Mouse (Mus musculus) CD4-positive, CD25-positive, alpha-beta regulatory T cell, adult 4 months (primary cell): ENCODE data around the gene Gnaq. TPM values are rescaled to one million over a fixed set of nuclear protein-coding genes. Genes with fewer than 3 reads are reported as not detected.

Source experiments
- ATAC-seq: one replicate; pipeline ENCODE4 v1.8.0; 2017
- polyA plus RNA-seq, 2 experiments: library from polyadenylated mRNA; unstranded; fragments of 100-300 nt; shearing (Covaris generic); gene quantifications; one replicate each; pipeline ENCODE4 v1.2.1; 2017

The Gnaq gene
- polyA plus RNA-seq, 2 experiments from 2014 or later, result 19.3 to 37.7 TPM

- no peak for ATAC-seq
Observed at GRCm38 (mm10) chr19:16324239-16324638, 191.6 kb downstream of the Gnaq start.

DNA sequence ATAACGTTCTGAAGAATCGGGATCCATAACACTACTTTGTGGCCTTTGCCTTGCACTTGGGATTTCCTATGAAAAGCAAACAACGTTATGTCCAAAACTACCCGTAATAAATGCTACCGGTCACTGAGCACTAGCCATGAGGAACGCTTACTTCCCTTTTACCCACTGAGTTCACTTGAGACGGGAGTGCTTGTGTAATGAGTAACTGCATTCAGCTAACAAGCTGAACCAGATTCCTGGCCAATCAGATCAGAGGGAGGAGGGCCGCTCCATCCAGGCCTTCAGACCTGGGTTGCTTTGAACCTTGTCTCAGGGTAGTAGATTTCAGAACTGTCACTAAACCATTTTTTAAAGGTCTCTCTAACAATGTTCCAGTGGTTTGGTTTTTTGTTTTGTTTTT lies 193.3 kb downstream of the Gnaq start:
- ATAC-seq, result no peak

- peak; percentile 1 for ATAC-seq
Observed at GRCm38 (mm10) chr19:16327401-16328073, 194.9 kb downstream of the Gnaq start.

DNA sequence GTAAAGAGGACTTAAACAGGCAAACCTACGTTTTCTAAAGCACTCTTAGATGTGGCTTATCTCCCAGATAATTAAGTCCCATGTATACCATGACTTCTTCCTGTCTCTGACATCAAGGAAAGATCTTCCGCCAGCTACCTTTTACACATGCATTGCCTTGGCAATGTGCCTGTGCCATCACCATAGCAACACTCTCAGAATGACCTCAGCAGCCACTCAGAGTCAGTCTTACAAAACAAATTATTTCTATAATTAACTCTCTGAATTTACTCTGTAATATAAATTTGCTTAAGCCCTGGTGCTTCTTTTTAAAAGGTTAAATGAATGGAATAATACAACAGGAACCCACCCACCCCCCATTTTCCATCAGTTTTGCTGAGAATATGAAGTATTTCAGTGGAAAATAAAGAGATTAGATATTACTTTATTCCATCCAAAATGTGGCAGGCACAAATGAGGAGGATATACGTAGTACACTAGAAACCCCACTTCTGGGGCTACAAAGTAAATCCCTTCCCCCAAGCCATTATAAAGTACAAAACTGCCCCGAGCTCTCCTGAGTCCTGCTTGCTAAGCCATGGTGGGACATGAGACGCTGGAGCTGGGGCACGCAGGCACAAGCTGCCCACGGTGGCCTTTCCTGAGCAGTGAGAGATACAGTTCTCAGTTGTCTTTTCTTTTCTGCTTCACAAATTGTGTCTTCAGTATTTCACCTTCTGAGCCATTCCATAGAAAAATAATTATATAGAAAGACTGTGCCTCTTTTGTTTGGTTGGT lies 195.6 kb downstream of the Gnaq start:
- peak; percentile 85 for ATAC-seq

GRCm38 (mm10) chr19:16329056-16329455 lies 196.4 kb downstream of the Gnaq start:
- peak; percentile 43 for ATAC-seq

- ATAC-seq, result peak; percentile 37
Observed at GRCm38 (mm10) chr19:16329648-16330047, 197.0 kb downstream of the Gnaq start.

DNA sequence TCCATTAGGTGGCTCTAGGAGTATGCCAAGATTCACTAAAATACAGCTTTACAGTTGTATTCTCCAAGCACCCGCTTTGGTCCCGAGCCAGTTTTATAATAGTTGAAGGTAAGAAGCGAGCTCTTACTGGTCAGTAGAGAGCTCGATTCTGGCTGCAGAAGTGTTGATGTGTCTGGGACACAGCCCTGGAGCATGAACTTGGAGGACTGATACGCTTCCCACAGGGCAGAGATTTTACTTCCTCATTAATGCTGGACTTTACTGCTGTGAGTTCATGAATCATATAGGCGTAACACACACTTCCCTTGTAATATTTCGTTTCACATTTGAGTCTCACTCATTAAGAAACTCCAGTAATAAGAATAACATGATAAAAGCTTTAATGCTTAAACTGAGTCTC lies 197.5 kb downstream of the Gnaq start:
- no peak for ATAC-seq

- ATAC-seq, result no peak
Observed at GRCm38 (mm10) chr19:16331047-16331446, 198.4 kb downstream of the Gnaq start.

DNA sequence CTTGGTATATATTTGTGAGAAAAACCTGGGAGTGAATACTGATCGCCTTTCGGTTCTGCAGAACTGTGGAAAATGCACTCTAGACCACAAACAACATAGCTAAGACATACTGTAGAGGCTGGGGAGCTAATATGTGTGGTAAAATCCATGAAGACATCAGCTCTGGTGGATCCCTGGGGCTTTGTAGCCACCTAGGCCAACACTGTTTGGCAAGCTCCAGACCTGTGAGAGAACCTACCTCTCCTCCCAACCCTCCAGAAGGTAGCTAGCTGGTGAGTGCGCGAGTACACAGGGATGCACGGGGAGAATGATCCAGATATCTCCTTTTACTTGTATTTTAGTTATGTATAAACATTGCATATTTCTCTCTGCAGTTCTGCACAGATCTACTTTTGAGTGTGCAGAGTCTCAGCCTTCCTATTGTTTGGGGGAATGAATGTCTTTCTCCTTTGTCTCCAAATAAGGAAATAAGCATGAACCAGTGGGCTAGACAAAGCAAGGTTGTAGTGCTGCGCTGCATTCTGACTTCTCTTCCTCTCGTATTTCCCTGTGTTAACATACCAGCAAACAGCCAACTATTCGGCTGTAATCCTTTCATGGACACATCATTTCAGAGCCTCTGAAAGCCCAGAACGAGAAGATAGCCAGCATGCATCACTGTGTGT lies 205.4 kb downstream of the Gnaq start:
- ATAC-seq, result no peak

- no peak for ATAC-seq
Observed at GRCm38 (mm10) chr19:16339954-16340586, 207.4 kb downstream of the Gnaq start.

DNA sequence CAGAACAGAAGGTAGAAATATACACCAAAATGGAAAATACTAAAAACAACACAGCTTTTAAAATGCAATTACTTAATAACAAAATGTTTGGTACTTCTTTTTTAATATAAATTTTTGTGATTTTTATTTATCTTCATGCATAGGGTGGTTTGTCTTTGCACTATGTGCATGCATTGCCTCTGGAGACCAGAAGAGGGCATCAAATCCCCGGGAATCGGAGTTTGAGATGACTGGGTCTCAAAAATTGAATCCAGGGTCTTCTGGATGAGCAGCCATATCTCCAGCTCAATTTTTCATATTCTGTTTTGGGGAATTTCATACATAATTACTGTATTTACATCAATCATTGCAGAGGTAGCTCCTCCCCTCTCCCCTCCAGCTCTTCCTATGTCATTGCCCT lies 210.1 kb downstream of the Gnaq start:
- no peak for ATAC-seq

GRCm38 (mm10) chr19:16345516-16345915 lies 212.9 kb downstream of the Gnaq start:
- no peak for ATAC-seq

DNA sequence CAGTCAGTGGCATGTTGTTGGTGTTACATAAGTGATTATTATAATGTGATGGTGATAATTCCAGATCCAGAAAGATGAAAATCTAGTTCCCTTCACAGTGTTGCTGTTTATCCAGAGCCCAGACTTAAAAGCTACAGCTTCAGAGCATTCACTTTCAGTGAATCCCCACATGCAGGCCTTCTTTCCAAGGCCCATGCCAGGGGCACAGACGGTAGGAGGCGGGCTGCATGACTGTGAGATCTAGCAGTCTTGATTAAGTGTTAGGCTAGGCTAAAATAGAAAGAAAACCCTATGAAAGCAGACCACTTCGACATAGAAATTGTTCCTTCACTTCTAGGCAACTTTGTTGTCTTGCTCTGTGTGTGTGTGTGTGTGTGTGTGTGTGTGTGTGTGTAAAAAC lies 214.4 kb downstream of the Gnaq start:
- no peak for ATAC-seq

GRCm38 (mm10) chr19:16353701-16354136 lies 221.1 kb downstream of the Gnaq start:
- peak; percentile 51 for ATAC-seq

DNA sequence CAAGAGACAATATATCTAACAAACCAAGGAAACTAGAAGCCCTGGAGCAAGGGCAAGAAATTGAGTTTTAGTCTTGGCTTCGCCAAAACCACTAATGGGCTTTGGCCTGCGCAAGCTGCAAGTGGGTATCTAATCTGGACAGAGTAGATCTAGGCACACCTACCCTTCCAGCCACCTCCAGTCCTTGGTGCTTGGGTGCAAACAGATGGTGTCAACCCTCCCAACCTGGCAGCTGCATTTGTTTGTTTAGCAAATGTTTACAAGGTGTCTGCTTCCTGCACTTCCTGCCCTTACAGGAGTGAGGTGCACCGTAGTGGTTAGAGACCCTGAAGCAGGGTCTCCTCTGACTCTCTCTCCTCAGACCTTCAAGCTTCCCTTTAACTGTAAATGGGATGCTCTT lies 225.5 kb downstream of the Gnaq start:
- ATAC-seq, result no peak

GRCm38 (mm10) chr19:16358905-16359304 lies 226.3 kb downstream of the Gnaq start:
- ATAC-seq, result no peak

DNA sequence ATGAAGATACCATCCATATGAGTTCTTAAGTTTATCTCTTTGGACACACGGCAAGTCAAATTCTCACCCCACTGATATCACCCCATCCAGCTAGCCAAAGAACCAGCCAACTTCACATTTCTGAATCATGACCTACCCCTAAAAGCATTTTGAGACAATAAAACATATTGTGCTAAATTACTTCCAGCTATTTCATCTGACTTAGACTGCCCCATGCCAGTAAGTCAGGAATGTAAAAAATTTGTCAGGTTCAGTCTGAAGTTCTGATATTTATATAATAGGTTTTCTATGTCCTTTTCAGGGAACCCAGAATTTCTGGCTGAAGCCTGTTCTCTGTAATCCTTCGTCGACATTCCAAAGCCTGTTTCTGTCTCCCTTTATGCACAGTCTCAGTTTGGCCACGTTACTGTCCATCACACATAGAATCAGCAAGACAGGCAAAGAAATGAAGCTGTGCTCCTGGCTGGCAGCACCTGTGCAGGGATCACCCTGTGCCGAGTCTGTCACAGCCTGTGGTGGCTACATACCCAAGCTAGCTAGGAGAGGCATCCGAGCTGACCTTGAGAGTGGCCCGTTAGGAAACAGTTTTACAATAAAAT lies 233.9 kb downstream of the Gnaq start:
- ATAC-seq, result no peak

DNA sequence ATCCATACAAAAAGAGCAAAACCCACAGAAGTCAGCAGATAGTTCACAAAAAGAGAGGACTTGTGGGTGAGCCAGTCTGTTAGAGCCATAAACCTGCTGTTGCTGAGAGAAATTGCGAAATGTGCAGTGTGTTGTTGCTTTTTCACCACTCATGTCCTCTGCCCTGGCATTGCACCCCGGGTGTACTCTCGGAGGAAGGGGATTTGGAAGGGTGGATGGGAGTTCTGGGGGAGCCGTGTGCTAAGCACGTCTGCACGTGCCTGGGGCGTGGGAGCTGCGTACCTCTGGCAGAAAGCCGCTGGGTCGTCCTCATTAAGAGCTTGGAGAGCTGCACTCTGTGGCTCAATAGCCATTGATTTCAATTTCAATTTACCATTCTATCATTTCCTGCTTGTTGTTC lies 234.6 kb downstream of the Gnaq start:
- no peak for ATAC-seq

GRCm38 (mm10) chr19:16371680-16372079 lies 239.0 kb downstream of the Gnaq start:
- ATAC-seq, result no peak

DNA sequence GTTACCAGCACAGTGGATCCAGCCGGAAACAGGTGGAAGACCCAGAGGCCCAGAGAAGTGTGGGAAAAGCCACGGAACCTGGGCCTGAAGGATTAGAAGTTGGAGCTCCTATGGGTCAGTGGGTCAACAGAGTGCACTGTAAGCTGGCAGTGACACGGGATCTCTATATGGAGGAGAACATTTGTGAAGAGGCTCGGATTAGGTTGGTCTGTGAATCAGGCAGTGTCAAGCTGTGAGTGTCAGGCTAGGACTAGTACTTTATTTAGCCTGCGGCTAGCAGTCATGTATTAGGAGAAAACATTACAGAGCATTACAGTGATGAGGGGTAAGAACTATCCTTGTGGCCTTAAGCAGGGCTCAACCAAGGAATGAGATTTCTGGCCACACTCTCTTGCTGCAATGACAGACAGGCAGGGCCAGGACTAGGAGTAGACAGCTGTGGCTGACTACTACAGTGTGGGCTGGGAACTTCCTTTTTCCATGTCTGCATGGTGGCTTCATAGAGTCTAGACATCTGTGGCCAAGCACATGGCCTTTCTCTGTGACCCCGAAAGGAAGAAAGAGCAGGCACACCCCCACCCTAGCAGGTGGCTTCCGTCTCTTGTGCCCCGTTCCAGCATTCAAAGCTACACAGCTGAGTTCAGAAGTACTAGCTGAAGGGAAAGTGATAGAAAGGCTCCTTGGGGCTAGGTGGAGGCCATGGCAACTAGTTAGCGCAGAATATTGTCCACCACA lies 240.3 kb downstream of the Gnaq start:
- peak; percentile 58 for ATAC-seq

GRCm38 (mm10) chr19:16375881-16376280 lies 243.2 kb downstream of the Gnaq start:
- no peak for ATAC-seq

GRCm38 (mm10) chr19:16378565-16378964 lies 245.9 kb downstream of the Gnaq start:
- ATAC-seq, result no peak
